Mouse (Mus musculus) right cerebral cortex, adult 18-20 months (tissue): ENCODE data around the gene Il4i1.

Experiments used
- DNase-seq: peaks from one replicate; pipeline ENCODE4 v3.0.0; 2022; ENCODE audit warnings: mixed read lengths

Gene Il4i1

DNA sequence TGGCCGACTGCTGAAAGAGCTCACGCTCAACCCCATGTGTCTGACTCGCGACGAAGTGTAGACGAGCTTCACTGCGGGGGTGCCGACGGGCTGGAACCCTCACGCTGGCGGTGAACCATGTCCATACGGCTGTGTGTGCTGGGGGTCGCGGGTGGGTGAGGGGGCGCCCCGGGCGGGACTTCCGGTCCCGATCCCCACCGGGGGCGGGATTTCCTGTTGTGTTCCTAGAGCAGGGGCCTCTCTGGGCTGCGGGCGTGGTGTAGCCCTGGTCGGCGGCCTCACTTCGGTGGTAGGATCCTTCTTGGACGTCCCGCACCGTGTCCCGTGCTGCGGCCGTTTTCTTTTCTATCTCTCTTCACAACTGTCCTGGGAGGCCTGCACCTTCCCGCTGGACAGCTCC, 34.0 kb downstream of the Il4i1 start:
- DNase-seq, result peak; percentile 78

DNA sequence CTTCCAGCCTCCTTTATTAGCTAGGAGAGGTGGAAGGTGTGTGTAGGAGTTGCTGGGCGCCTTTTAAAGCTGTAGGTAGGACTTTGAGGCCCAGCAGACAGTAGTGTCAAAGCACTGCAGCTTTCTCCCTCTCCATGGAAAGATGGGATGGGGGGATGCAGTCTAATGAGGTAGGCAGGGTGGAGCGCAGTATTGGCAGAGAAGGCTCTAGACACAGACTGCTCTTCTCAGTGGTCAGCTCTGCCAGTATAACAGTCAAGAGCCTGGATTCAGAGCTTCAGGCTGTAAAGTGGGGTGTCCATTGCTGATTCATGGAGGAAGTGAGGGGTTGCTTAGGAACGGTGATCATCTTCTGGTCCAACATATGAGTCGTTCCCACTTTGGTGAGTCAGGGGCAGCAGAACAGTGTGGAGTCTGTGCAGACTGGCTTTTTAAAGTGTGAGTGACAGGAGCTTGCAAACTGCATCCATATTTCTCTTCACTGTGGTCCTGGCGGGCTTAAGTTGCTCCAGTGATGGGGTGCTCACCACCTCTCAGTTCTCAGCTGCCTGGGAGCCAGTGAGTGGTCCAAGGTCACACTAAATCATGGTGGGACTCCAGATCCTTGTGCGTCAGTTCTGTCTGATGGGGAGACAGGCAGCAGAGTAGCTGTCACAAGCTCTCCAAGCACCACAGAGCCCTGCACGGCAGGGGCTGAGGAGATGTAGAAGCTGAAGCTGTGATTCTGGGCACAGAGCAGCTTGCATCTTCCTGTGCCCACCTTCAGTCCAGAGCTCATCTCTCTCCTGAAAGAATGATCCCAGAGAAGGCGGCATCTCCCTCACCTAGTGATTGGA, 34.8 kb downstream of the Il4i1 start:
- no peak for DNase-seq

DNA sequence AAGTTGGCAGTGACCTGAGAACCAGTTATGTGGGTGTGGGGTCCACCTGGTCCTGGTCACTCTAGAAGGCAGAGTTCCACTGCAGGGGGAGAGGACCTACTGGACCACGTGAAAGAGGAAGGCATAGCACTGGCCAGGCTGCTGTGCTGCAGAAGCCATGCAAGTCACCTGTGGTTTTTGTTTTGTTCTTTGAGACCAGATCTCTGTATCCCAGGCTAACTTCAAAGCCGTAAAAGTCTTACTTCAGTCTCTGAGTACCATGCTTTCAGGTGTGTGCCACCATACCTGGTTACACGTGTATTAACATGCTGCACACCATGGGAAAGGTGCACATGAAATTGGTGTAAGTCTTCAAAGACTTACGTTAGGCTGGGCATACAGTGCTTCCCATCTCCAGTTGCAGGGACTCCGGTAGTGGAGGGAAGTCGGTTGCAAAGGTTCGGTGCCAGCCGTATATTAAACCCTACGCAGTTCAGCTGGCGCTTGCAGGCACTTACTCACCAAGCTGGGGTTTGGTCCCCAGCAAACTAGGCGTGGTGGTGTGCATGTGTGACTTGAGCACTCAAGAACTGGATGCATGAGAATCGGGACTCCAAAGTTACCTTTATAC, 35.5 kb downstream of the Il4i1 start:
- no peak for DNase-seq

DNA sequence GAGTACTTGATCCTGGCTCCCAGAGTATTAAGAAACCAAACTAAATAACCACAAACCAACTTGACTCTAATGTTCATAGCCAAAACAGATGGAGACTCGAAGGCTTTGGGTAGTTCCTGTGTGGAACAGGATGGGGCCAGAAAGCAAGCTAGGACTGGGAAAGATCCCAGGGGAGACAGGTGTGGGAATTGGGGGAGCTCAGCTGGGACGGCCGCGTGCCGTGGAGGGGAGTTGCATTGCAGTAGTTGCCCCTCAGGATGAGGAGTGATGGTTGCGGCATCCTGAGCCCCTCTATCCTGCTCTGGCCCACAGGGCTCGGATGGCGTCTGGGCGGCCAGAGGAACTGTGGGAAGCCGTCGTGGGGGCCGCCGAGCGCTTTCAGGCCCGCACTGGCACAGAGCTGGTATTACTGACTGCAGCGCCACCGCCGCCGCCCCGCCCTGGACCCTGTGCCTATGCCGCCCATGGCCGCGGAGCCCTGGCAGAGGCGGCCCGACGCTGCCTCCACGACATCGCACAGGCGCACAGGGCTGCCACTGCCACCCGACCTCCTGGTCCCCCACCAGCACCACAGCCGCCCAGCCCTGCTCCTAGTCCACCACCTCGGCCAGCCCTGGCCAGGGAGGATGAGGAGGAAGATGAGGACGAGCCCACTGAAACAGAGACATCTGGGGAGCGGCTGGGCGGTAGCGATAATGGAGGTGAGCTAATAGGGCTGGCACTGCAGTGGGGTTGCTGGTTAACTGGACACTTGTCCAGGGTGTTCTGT, 36.3 kb downstream of the Il4i1 start:
- DNase-seq, result no peak

DNA sequence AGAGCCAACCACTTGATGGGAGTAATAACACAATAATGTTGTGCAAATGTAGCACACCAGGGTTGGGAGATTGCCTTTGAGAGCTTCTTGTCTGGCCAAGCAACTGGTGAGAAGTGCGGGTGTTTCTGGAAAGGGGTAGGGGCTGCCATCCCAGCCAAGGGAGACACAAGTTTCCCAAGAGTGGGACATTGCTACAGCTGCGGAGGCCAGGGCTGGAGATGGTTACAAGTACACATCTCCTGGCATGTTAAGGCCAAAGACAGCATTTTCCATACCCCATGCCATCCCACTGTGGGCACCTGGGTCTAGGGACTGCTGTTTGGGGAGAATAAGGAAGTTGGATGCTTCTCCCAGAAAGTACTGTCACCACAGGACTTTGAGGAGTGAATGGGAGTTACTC, 36.9 kb downstream of the Il4i1 start:
- DNase-seq, result no peak

DNA sequence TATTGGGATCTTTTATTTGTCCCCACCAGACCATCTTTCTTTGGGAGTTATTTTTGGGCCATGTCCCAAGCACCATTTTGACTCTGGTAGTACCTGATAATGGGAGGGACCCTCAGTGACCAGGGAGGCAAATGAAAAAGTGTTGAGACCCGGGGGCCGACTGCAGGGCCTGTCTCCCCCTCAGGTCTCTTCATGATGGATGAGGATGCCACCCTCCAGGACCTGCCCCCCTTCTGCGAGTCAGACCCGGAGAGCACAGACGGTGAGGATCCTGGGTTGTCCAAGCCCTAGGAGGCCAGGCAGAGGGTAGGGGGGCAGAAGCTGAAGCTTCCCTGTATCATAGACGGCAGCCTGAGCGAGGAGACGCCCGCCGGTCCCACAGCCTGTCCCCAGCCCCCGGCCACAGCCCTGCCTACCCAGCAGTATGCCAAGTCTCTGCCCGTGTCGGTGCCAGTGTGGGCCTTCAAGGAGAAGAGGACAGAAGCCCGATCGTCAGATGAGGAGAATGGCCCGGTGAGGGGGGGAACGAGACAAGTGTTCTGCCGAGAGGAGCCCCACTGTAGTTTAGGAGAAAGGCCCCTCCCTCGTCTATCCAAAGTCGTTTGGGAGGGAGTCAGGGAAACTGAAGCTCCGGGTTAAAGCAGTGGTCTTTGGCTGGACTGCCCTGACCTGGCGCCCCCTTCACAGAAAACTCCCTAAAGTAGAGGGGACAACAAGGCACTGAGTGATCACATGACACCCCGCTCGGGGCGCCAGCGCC, 37.6 kb downstream of the Il4i1 start:
- no peak for DNase-seq

DNA sequence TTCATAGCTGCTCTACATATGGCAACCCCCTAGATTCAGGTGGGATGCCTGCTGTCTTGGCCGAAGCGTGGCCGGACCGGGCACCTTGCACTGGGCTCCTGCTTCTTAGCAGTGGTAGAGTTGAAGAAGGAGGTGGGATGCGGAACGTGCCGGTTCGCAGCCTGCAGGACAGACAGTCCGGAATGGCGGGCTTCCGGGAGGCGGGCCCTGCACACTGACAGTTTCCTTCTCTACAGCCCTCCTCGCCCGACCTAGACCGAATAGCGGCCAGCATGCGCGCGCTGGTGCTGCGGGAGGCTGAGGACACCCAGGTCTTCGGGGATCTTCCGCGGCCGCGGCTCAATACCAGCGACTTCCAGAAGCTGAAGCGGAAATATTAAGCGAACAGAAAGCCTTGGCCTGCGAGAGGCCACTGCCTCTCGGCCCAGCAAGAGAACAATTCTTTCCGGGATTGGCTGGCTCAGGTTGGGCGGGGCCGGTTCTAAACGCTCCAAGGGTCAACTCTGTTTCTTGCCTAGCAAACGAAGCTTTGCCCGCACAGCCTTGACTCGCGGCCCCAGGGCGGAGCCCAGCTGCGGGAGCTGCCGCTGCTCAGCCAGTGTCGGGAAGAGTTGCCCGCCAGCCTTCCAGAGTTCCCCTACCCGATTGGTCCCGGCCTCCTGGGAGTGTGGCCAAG, 38.3 kb downstream of the Il4i1 start:
- peak; percentile 76 for DNase-seq

DNA sequence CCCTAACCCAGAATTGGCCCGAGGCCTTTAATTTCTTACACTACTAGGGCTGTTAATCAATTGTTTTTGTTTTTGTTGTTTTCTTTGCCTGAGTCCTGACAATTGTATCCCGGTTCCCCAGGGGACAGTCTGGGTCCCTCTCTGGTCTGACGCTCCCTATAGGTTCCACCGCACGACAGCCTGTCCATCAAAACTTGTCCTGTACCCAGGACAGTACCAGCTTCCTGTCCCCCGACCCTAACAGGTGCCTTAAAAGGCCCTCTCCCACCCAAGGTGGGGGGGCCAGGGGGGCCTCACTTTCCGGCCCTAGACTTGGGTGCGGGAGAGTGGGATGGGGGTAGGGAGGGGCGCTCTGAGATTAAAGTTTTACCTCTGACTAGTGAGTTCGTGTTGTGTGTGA, 38.8 kb downstream of the Il4i1 start:
- no peak for DNase-seq

DNA sequence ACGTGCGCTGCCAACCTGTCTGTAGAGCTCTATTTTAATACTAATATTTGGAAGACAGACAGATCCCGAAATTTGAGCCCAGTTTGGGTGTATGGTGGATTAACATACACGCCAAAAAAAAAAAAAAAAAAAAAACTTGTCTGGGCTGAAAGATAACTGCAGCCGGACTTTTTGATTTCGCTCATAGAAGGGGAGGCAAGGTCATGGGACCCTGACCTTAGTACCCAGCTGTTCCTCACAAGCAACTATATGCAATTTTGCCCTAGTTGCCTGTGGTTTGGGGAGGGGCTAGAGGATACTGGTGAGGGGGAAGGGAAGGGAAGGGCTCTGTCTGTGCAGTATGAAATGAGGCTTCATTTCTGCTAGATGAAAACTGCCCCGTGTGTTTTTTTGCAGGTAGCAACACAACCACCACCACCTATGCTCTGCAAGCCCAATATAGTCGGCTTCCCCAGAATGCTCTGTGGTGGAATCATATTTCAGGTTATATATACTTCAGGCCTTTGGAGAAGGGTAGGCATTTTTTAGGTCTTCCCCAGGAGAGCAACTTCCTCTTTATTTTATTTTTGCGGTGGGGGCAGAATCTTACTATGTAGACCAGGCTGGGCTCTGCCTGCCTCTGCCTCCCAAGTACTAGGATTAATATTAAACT, 40.2 kb downstream of the Il4i1 start:
- DNase-seq, result no peak

DNA sequence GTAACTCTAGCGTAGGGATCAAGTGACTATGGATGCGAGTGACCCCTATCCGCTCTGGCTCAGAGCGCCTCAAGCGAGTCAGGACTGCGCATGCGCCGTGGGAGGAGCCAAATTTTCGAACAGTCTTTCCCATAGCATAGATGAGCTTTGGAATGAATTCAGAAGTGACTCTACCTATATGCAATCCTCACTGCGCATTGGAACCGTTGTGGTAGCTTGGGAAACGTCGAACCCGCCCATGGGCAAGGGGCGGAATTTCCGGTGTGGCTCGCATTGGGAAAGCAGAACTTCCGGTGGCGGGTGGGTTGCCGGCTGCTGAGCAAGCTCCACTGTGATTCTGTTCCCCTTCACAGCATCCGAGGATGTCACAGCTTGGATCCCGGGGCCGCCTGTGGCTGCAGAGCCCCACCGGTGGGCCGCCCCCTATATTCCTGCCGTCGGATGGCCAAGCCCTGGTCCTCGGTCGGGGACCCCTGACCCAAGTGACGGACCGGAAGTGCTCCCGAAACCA, 40.9 kb downstream of the Il4i1 start, which contains the start of gene Pnkp:
Gene Pnkp, plus strand, starts transcription at position 98 of the 511 bp plus-strand sequence.
- peak; percentile 93 for DNase-seq

DNA sequence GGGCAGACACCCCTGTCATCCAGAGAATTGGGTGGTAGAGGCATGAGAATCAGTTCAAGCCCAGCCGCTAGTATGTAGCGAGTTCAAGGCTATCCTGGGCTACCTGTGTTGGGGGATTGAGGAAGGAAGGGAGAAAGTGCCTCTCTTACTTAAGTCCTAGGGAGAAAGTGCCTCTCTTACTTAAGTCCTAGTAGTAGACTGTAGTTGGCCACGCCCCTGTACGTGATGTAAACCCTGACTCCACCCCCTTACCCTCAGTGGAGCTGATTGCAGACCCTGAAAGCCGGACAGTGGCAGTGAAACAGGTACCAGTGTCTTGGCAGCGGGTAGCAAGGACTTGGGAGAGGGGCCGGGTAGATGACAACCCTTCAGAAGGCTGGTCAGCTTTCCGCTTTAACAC, 41.7 kb downstream of the Il4i1 start:
- no peak for DNase-seq

DNA sequence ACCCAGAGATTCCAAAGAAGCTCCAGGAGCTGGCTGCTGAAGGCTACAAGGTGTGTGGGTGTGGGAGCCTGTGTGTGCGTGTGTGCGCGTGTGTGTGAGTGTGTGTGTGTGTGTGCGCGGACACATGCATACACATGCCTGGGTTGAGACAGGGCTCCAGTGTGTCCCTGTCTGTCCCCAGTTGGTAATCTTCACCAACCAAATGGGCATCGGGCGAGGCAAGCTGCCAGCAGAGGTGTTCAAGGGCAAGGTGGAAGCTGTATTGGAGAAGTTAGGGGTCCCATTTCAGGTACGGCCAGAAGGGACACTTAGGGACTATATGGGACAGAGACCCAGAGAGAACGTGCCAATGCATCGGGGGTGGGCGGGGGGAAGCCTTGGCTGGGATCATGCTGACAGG, 43.7 kb downstream of the Il4i1 start:
- no peak for DNase-seq

DNA sequence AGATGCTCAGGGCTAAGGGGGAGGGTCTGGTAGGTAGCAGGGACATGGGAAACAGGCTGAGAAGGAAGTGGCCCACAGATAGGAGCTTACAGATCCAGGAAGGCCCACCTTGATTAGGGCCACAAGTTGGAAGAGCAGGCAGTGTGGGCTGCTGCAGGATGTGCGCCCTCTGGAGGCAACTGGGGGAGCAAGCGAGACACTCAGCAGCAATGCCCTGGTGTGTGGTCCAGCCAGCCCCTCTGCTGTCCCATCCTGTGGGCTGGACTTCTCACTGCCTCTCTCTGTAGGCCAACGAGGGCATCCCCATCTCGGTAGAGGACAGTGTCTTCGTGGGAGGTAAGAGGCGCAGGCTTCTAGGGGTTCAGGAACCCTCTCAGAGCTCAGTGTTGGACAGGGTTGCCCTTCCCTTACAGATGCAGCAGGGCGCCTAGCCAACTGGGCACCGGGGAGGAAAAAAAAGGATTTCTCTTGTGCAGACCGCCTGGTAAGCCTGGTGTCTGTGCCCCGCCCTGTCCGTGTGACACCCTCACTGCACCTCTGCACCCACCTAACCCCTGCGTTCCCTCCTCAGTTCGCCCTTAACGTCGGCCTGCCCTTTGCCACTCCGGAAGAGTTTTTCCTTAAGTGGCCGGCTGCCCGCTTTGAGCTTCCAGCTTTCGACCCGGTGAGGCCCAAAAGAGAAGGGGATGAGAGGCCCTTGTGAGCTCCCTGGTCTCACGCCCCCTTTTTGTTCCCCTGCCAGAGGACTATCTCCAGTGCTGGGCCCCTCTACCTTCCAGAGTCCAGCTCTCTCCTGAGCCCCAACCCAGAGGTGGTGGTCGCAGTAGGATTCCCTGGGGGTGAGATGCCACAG, 44.6 kb downstream of the Il4i1 start:
- DNase-seq, result peak; percentile 59

DNA sequence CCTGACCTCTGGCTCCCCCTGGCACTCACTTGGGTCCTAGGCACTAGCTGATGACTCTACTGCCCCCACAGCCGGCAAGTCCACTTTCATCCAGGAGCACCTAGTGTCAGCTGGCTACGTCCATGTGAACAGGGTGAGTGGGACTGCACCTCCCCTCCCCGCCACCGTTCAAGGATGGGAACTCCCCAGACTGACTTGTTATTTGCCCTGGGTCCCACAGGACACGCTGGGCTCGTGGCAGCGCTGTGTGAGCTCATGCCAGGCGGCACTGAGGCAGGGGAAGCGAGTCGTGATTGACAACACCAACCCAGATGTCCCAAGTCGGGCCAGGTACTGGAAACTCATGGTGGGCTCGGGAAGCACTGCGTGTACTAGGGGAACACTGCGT, 45.2 kb downstream of the Il4i1 start:
- no peak for DNase-seq

DNA sequence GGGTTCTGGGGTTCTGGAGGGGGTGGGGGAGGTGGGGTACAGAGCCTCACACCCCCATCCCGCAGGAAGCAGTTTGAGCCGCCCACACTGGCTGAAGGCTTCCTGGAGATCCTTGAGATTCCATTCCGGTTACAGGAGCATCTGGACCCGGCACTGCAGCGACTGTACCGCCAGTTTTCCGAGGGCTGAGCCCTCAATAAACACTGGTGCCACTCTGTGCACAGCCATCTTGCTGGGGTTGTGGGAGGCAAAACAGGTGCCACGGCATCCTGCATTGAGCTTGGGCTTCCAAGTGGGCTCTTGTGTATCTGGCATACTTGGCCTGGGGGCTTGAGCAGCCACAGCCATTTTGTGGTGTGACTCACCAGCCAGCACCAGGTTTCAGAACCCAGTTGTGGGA, 46.2 kb downstream of the Il4i1 start:
- DNase-seq, result no peak

DNA sequence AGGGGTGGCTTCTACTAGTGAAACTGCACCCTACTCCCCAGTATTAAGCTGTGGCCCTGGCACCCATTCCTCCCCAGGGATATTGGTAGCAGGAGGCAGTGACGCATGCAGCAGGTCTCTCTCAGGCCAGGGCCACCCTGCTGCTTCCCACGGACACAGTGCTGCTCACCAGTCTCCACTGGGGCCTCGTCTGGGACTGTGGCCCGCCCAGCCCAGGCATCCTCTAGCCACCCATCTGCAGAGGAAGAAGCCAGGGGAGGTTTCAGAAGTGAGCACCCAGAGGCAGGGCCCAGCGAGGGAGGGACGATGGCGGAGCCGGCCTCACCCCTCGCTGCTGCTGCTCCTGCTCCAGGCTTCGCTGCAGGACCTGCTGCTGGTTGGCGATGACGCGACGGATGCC, 47.0 kb downstream of the Il4i1 start:
- no peak for DNase-seq

DNA sequence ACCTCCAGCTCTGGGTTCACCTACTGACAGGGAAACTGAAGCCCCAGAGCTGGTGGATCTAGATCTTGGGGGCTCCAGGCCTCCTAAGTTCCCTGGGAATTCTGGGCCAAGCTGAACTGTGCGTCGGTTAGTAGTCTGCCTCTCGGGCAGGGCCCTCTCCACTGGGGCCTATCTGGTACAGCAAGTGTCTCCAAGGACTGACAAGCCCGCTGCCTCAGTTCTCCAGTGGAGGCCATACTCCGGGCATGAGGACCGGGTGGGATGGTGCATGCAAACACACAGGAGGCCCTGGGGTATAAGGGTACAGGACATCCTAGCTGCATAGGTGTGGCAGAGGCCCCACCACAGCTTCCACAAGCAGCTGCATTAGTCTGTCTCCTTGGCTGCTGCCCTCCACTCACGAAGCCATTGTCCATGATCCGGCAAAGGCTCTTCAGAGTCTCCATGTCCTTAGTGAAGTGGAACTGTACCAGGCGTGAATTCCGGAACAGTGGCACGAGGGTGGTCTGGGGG, 47.9 kb downstream of the Il4i1 start:
- DNase-seq, result no peak

DNA sequence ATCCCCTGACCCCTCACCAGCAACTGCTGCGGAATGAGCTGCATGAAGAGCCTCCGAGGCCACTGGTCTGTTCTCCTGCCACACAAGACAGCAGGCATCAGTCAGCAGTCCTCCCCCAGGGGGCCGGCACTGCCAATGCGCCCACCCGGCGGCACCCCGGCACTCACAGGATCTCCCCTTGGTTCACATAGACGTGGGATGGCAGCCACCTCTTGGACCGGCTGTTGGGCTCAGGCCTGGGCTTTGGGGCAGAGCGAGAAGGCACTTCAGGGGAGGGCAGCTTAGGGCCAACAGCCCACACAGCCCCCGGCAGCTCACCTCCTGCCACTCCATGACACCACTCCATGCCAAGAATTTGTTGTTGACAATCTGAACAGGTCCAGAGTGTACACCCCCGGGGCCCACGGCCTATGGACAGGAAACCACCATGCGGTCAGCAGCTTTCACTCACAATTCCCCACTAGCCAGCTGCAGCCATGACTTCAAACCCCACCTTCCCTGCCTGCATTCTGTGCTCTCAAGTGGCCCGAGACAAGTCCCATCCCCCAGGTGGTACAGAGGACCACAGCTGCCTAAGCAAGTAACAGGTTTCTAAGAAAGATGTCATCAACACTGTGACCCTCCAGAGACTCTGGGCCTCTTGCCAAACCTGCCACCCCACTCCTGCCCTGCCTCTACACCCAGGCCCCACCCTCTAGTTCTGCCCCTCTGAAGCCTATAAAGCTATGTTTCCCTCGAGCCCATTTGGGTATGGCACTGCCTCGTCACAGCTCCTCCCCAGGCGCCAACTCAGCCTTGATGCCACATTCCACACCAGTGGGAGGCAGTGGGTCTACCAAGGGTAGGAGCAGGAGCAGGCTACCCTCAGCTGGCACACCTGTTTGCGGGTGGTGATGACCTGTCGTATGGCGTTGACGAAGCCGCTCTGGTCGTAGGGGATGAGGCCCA, 48.7 kb downstream of the Il4i1 start:
- DNase-seq, result no peak
